Mouse (Mus musculus): Measurements from ENCODE around the gene Slc6a11. TPM values are rescaled to one million over a fixed set of nuclear protein-coding genes. Genes with fewer than 3 reads are reported as not detected.

Slc6a11 gene
- polyA plus RNA-seq, 1 experiment, result not detected

DNA sequence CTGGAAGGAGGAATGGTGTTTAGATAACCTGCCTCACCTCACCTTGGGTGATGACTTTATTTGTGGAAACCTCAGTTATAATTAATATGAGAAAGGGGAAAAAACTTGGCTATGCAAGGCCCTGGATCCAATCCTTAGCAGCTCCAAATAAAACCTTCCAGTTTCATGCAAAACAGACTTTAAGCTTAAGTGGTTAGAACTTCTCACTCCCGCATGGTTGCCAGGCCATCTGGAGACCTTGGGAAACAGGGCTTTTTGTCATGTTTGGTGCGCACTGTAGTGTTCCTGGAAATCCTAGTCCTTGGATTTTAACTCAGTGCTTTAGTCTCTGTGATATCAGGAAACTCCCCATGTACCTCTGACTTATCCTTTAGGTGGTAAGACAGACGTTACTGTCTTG is 47.1 kb downstream of the Slc6a11 start:
- TF ChIP-seq CTCF (conservative IDR thresholded peaks at IDR 0.05; ENCODE audit: insufficient read depth, insufficient read length, low read depth, low read length) (no peak), POLR2A (IDR thresholded peaks at IDR 0.05; ENCODE audit: low read depth, low read length) (no peak)
- Histone ChIP-seq H3K36me3 (ENCODE audit: control insufficient read depth, insufficient read depth, low read length) (no peaks in the 10 kb centered on the region), H3K27me3 (replicated peaks; ENCODE audit: control insufficient read depth, insufficient read depth, low read length) (no peaks in the 10 kb centered on the region), H3K4me3 (ENCODE audit: insufficient read depth, low read depth, low read length) (no peak overlapping the region), H3K27ac (ENCODE audit: insufficient read depth, low read depth, low read length) (no peak overlapping the region), H3K4me1 (ENCODE audit: control insufficient read depth, insufficient read depth, low read length) (no peaks in the 10 kb centered on the region)
- no peak for DNase-seq
- WGBS, result 68% methylated on average over 3 of the region's 3 CpGs

DNA sequence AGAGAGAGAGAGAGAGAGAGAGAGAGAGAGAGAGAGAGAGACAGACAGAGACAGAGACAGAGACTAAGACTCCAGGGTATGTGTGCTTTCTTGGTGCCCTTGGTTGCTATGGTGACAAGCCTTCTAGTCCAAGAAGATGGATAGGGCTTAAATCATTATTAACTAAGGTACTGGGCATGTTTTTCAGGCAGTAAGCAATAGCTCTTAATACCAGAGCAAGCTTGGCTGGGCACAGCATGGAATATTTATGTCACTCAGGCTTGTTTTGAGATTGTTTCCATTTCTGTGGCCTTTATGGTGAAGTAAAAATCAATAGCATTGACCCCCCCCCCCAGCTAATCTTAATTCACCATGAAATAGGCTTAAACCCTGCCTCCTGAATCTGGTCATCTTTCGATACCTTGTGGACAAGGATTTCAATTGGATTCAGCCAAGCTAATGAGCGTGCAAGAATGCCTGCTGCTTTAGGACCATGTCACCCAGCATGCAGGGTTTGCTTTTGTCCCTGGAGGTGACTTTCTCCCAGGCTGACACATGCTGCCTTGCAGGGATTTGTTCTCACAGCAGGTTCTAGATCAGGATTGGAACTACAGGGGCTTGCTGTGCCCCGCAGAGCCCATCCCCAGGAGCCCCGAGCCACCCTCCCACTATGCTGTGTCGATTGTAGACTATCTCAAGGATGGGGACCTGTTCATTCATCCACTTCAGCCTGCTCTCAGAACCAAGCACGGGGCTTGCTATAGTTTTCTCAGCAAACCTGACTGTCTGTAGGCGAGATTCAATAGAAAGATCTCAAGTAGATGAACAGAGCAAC is 51.5 kb downstream of the Slc6a11 start:
- Histone ChIP-seq H3K4me3 (ENCODE audit: insufficient read depth, low read depth, low read length) (no peak overlapping the region), H3K36me3 (ENCODE audit: control insufficient read depth, insufficient read depth, low read length) (no peaks in the 10 kb centered on the region), H3K4me1 (ENCODE audit: control insufficient read depth, insufficient read depth, low read length) (no peaks in the 10 kb centered on the region), H3K27me3 (replicated peaks; ENCODE audit: control insufficient read depth, insufficient read depth, low read length) (no peaks in the 10 kb centered on the region), H3K27ac (ENCODE audit: insufficient read depth, low read depth, low read length) (no peak overlapping the region)
- no peak for TF ChIP-seq POLR2A (IDR thresholded peaks at IDR 0.05; ENCODE audit: low read depth, low read length)
- TF ChIP-seq CTCF (conservative IDR thresholded peaks at IDR 0.05; ENCODE audit: insufficient read depth, insufficient read length, low read depth, low read length), result no peak
- no peak for DNase-seq
- WGBS, result 80% methylated on average over 7 of the region's 7 CpGs

DNA sequence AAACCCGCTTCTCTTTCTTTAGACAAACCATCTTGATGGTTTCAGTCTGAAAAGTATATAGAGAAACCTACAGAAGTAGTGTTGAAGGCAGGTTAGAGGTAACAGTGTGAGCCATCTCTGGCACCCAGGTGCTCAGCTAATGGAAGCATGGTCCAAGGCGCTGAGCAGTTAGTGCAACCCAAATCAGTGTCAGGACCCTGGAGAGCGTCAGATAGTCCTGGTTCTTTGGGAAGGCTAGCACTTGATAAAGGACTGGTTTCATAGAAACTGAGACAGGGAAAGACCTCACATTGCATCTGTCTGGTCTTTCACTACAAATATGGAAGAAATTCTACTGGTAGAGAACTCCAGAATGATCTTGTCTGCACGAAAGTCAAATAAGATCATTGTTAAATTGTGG is 56.1 kb downstream of the Slc6a11 start:
- no peak for TF ChIP-seq POLR2A (IDR thresholded peaks at IDR 0.05; ENCODE audit: low read depth, low read length)
- no peak for TF ChIP-seq CTCF (conservative IDR thresholded peaks at IDR 0.05; ENCODE audit: insufficient read depth, insufficient read length, low read depth, low read length)
- WGBS, result 48% methylated on average over 4 of the region's 4 CpGs
- no peak overlapping the region for H3K27ac ChIP-seq (ENCODE audit: insufficient read depth, low read depth, low read length)
- H3K4me3 ChIP-seq (ENCODE audit: insufficient read depth, low read depth, low read length), result no peak overlapping the region
- H3K36me3 ChIP-seq (ENCODE audit: control insufficient read depth, insufficient read depth, low read length), result no peaks in the 10 kb centered on the region
- H3K4me1 ChIP-seq (ENCODE audit: control insufficient read depth, insufficient read depth, low read length), result no peaks in the 10 kb centered on the region
- no peaks in the 10 kb centered on the region for H3K27me3 ChIP-seq (replicated peaks; ENCODE audit: control insufficient read depth, insufficient read depth, low read length)
- DNase-seq, result no peak

DNA sequence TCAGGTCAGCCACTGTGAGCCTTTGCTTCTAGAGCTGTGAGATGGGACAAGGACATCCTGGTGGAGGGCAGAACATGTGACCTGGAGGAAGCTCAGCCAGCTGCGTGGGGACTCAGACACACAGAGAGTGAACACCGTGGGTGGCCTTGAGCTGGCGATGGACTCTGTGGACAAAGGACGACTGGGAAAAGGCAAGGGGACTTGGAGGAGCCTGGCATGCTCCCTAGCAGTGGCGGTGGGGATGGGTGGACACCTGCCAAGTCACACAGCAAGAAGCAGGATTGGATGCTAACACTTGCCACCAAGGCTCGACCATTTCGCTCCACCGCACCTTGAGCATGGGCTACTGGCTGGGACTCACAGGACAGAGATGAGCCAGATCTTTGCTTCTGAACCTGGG is 57.8 kb downstream of the Slc6a11 start:
- no peak for DNase-seq
- no peak overlapping the region for H3K27ac ChIP-seq (ENCODE audit: insufficient read depth, low read depth, low read length)
- H3K36me3 ChIP-seq (ENCODE audit: control insufficient read depth, insufficient read depth, low read length), result no peaks in the 10 kb centered on the region
- no peaks in the 10 kb centered on the region for H3K4me1 ChIP-seq (ENCODE audit: control insufficient read depth, insufficient read depth, low read length)
- TF ChIP-seq POLR2A (IDR thresholded peaks at IDR 0.05; ENCODE audit: low read depth, low read length), result no peak
- no peak for TF ChIP-seq CTCF (conservative IDR thresholded peaks at IDR 0.05; ENCODE audit: insufficient read depth, insufficient read length, low read depth, low read length)
- no peaks in the 10 kb centered on the region for H3K27me3 ChIP-seq (replicated peaks; ENCODE audit: control insufficient read depth, insufficient read depth, low read length)
- H3K4me3 ChIP-seq (ENCODE audit: insufficient read depth, low read depth, low read length), result no peak overlapping the region
- WGBS, result 77% methylated on average over 8 of the region's 8 CpGs

DNA sequence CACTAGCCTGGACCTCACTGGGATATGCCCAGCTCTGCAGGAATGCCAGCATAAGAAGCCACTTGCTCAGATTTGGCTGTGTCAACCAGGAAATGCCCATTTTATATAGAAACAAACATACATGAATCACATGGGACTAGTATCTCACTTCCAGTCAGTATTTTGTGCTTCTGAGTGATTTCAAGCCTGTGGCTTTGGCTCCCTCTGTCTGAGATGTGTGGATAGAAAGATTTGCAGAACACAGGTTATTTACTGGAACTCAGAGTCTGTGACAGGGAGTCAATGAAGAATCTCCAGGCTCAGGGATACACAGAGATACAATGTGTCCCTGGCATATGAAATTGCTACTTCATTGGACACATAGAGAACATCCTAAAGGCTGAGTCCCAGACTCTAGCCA is 65.0 kb downstream of the Slc6a11 start:
- H3K4me3 ChIP-seq (ENCODE audit: insufficient read depth, low read depth, low read length), result no peak overlapping the region
- H3K27me3 ChIP-seq (replicated peaks; ENCODE audit: control insufficient read depth, insufficient read depth, low read length), result no peaks in the 10 kb centered on the region
- H3K27ac ChIP-seq (ENCODE audit: insufficient read depth, low read depth, low read length), result no peak overlapping the region
- no peak for DNase-seq
- no peaks in the 10 kb centered on the region for H3K36me3 ChIP-seq (ENCODE audit: control insufficient read depth, insufficient read depth, low read length)
- H3K4me1 ChIP-seq (ENCODE audit: control insufficient read depth, insufficient read depth, low read length), result no peaks in the 10 kb centered on the region
- TF ChIP-seq POLR2A (IDR thresholded peaks at IDR 0.05; ENCODE audit: low read depth, low read length), result no peak
- no peak for TF ChIP-seq CTCF (conservative IDR thresholded peaks at IDR 0.05; ENCODE audit: insufficient read depth, insufficient read length, low read depth, low read length)

DNA sequence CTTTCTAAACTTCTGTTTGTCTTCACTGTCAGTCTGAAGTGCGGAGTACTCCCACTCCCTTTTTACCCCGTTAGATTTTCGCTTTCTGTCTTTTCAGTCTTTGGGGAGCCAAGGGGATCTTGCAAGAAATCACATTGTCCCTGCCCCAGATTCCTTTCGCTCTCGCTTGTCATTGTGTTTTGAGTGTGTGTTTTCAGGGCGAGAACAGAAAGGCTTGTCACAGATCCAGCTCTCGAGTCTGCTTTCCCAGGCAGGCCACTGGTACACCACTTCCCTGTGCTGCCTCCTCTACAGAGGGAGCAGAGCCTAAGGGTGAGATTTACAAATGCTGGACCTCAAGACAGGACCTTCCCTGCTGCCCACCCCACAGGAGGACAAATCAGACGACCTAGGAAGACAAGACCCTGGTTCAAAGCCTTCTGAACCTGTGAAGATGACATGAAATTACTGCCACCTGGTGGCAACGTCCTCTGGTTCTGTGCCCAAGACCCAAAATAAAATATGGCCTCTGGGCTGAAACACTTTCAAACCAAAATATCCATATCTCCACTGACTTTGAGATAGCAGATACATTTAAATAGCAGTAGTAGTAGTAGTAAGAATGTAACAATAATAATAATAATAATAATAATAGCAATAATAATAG is 68.3 kb downstream of the Slc6a11 start:
- 59% methylated on average over 9 of the region's 9 CpGs for whole genome bisulfite sequencing
- no peak overlapping the region for H3K27ac ChIP-seq (ENCODE audit: insufficient read depth, low read depth, low read length)
- H3K36me3 ChIP-seq (ENCODE audit: control insufficient read depth, insufficient read depth, low read length), result no peaks in the 10 kb centered on the region
- no peaks in the 10 kb centered on the region for H3K27me3 ChIP-seq (replicated peaks; ENCODE audit: control insufficient read depth, insufficient read depth, low read length)
- no peak overlapping the region for H3K4me3 ChIP-seq (ENCODE audit: insufficient read depth, low read depth, low read length)
- H3K4me1 ChIP-seq (ENCODE audit: control insufficient read depth, insufficient read depth, low read length), result no peaks in the 10 kb centered on the region
- TF ChIP-seq CTCF (conservative IDR thresholded peaks at IDR 0.05; ENCODE audit: insufficient read depth, insufficient read length, low read depth, low read length) (no peak), POLR2A (IDR thresholded peaks at IDR 0.05; ENCODE audit: low read depth, low read length) (no peak)
- DNase-seq, result no peak

DNA sequence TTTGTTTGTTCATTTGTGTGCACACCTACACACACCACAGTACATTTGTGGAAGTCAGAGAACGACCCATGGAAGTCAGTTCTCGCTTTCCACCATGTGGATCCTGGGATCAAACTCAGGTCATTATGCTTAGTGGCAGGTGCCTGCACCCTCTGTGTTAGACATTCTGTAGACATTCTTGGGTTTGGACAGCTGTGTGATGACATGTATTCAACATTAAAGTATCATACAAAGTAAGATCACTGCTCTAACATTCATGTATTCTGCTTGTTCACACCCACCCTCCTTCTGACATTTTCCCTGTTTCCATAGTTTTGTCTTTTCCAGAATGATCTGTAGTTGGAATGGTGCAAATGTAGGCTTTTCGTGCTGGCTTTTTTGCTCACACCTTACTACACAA is 73.5 kb downstream of the Slc6a11 start:
- Histone ChIP-seq H3K36me3 (ENCODE audit: control insufficient read depth, insufficient read depth, low read length) (no peaks in the 10 kb centered on the region), H3K4me1 (ENCODE audit: control insufficient read depth, insufficient read depth, low read length) (no peaks in the 10 kb centered on the region), H3K27me3 (replicated peaks; ENCODE audit: control insufficient read depth, insufficient read depth, low read length) (no peaks in the 10 kb centered on the region), H3K27ac (ENCODE audit: insufficient read depth, low read depth, low read length) (no peak overlapping the region), H3K4me3 (ENCODE audit: insufficient read depth, low read depth, low read length) (no peak overlapping the region)
- DNase-seq, result no peak
- TF ChIP-seq CTCF (conservative IDR thresholded peaks at IDR 0.05; ENCODE audit: insufficient read depth, insufficient read length, low read depth, low read length), result no peak
- no peak for TF ChIP-seq POLR2A (IDR thresholded peaks at IDR 0.05; ENCODE audit: low read depth, low read length)
- WGBS, result 88% methylated on average over 3 of the region's 3 CpGs
